Mouse (Mus musculus) brain, adult 2 months (tissue): Measurements from ENCODE around the gene Ctdspl.

Experiments used
- DNase-seq: peaks from one replicate; pipeline ENCODE4 v3.0.0; 2011; ENCODE audit warnings: low read depth, low spot score

Ctdspl gene

DNA sequence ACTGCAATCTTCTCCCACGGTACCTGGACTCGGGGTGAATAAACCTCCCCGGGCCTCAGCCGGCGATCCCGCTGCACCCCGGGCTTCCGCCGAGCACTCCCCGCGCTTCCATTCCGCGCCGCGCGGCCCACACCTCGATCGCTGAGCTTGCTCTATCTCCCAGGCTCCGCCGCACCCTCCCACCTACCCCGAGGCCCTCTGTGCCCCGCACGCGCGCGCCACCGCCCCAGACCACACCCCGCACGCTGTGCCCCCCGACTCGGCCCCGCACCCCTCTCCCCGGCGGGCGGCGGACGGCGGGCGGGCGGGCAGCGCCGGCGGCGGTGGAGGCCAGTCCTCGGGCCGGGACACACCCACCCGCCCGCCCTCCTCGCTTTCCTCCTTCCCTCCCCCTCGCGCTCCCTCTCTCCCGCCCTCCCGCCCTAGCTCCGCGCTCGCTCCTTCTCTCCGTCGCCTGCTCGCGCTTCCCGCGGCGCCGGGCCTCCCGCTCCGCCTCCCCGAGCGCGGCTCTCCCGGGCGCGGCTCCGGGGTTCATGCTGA, at the start of gene Ctdspl:
TSS of gene Ctdspl (plus strand) at position 343 of the 540 bp plus-strand sequence.
- DNase-seq, result peak; percentile 73

DNA sequence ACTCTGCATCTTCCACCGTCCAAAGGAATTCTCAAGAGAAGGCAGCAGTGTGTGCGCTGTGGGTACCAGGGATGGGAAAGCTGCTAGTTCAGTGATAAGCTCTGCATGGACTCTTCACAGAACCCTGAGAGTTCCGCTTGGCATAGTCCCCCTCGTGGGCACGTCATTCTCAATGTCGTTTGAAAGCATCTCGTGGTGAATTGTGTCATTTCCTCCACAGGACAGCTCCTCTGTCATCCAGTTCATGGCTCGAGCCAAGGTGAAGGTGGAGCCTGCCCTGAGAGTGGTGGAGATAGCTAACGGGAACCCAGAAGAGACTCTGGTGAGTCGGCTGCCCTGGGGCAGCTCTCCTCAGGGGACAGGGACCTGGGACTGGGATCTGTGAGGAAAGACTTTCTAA, 49.4 kb upstream of the Ctdspl start:
- no peak for DNase-seq

DNA sequence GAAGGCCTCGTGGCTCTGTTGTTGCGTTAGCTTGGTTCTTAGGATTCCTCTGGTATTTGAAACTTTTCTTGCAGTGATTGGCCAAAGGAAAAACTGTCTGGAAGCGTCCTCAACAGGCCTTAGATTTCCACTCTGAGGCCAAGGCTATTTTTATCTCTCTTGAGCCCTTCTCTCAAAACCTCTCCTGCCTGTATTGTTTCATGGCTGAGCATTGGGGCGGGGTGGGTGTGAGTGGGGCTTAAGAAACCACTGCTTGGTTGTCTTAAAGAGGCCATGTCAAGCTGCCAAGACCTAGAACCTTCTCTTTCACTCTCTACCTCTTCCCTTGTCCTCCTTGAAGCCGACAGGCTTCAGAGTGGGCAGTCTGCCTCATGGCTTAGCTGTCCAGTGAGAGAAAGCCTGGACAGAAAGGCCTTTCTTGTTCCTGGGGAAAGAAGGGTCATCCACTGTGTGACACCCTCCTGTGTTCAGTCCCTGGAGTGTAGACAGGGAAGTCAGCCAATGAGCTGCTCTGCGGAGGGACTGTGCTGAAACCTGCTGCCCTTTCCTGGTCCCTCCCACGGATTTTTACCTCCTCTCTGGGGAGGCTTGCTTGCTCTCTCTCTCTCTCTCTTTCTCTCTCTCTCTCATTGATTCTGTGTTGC, 48.8 kb upstream of the Ctdspl start:
- no peak for DNase-seq

GRCm38 (mm10) chr9:118878596-118878995, 47.7 kb upstream of the Ctdspl start:
- DNase-seq, result no peak

GRCm38 (mm10) chr9:118881281-118881945, 44.8 kb upstream of the Ctdspl start:
- DNase-seq, result peak; percentile 60

- peak; percentile 66 for DNase-seq
Measured at GRCm38 (mm10) chr9:118881946-118882284, 44.3 kb upstream of the Ctdspl start.

DNA sequence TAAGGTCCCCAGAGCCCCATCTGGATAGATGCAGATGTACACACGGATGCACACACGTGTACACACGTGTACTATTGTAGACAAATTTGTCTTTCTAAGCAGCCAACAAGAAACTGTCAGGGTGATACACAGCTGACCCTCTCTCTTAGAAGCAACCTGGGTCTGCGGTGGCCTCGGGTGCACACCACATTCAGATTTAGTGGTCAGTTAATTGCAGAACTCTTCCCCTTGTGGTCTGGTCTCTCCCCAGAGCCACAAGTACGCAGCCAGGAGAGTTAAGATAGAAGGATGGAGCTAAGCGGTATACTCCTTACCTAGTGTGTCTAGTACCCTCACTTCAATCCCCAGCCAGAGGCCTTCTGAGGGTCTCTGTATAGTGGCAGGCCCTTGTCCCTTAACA, 43.1 kb upstream of the Ctdspl start:
- no peak for DNase-seq

- DNase-seq, result no peak
Measured at GRCm38 (mm10) chr9:118885785-118886184, 40.5 kb upstream of the Ctdspl start.

GRCm38 (mm10) chr9:118887201-118887600, 39.1 kb upstream of the Ctdspl start:
- no peak for DNase-seq

GRCm38 (mm10) chr9:118887734-118888133, 38.5 kb upstream of the Ctdspl start:
- DNase-seq, result no peak

- DNase-seq, result no peak
Measured at GRCm38 (mm10) chr9:118890149-118890548, 36.1 kb upstream of the Ctdspl start.

- DNase-seq, result no peak
Measured at GRCm38 (mm10) chr9:118890645-118891044, 35.6 kb upstream of the Ctdspl start.

- DNase-seq, result no peak
Measured at GRCm38 (mm10) chr9:118891068-118891467, 35.2 kb upstream of the Ctdspl start.

GRCm38 (mm10) chr9:118891593-118891992, 34.7 kb upstream of the Ctdspl start:
- no peak for DNase-seq

DNA sequence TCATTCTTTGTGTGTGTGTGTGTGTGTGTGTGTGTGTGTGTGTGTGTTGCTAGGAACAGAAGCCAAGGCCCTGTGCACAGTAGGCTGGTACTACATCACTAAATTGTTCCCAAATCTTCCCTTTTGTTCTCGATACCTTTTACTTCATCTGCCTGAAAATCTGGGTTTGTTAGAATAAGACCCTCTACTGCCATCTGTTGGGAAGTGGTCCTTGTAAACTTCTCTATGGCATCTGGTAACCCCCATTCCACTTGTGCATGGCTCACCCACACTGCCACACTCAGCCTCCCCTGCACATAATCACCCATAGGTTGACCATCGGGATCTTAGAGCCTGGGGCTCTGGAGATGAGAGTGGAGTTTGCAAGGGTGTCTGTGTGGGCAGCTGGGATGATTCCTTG, 31.2 kb upstream of the Ctdspl start:
- DNase-seq, result no peak

DNA sequence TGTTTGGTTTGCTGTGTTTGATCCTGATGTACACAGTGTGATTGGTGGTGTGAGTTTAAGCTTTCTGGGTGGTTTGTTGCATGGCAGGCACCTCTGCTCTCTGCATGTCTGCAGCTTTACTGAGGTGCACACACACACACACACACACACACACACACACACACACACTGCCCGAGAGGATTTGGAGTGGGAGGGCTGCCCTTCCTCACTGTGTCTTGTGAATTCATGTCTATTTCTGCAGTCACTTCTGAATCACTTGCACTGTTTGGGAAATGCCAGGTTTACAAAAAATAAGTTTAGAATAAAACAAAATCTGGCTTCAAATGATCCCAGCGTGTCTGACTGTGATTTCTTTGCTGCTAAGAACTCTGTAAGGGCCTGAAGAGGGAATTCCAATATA, 25.6 kb upstream of the Ctdspl start:
- peak; percentile 48 for DNase-seq

DNA sequence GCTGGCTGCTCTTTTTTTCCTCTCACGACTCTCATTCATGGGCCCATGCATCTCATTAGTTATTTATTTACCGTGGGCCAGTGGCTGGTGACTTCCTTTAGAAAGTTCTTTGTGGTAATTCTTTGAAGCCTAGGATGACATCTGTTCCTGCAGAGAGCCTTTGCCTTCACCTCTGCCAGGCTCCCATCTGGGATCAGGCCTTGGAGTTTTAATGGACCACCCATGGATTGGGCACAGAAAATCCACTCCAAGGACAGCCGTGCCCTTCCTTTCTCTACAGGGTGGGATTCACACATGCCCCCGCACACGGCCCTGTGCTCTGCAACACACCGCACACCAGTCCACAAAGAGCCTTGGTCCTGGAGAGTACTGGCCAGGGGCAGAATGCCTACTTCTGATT, 24.3 kb upstream of the Ctdspl start:
- no peak for DNase-seq

DNA sequence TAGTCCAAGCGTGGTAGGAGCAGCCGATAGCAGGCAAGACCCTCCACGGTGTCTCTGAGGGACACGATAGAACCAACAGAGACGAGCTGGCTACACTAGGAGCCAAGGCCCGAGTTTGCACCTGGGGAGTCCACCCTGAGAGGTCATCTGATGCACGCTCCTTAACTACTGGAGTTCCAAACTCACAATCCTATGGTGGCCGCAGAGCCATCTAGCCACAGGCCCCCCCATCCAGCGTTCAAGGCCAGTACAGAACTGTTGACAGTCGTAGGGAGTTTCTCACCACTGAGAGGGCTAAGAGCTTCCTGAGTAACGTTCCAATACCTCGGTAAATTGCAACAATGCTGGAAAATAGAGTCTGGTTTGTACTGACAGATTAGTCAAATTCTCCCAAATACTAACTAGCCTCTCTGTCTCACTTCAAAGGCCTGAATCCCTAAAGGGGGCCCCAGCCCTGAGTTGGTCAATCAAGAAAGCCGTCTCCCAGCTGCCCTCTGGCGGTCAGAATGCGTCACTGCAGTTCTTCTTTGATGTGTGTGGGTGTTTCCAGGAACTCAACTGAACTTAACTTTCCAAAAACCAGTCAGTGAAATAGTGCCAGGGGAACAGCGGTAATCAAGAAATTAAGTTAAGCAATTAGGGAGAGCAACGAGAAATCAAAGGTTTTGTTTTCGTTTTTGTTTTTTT, 18.2 kb upstream of the Ctdspl start:
- DNase-seq, result peak; percentile 73

GRCm38 (mm10) chr9:118913048-118913447, 13.2 kb upstream of the Ctdspl start:
- no peak for DNase-seq

GRCm38 (mm10) chr9:118913613-118914012, 12.6 kb upstream of the Ctdspl start:
- no peak for DNase-seq

GRCm38 (mm10) chr9:118914589-118914988, 11.7 kb upstream of the Ctdspl start:
- DNase-seq, result no peak

- peak; percentile 49 for DNase-seq
Measured at GRCm38 (mm10) chr9:118915290-118915689, 11.0 kb upstream of the Ctdspl start.
